Mouse (Mus musculus) CH12.LX (cell line): ENCODE data around the gene Tmem192. TPM values are rescaled to one million over a fixed set of nuclear protein-coding genes. Genes with fewer than 3 reads are reported as not detected.

Experiments
- DNase-seq: peaks from one replicate; pipeline ENCODE4 v3.0.0-alpha.2; 2013; ENCODE audit errors: extremely low read depth
- H3K27ac ChIP-seq: 2 replicates; pipeline ENCODE4 v1.5.1; 2012; ENCODE audit warnings: low read depth, mild to moderate bottlenecking, control low read depth, moderate library complexity; ENCODE audit not compliant: insufficient read depth
- H3K27me3 ChIP-seq: replicated peaks from 2 replicates; pipeline ENCODE3; 2012; ENCODE audit warnings: inconsistent platforms
- H3K36me3 ChIP-seq, 2 experiments: replicated peaks in 1 of 2; 2 replicates each; pipeline versions ENCODE3 to v1.6.1; 2012; ENCODE audit warnings: inconsistent platforms in 1 of 2, low read length in 1 of 2, mild to moderate bottlenecking in 1 of 2, mixed read lengths in 1 of 2, moderate library complexity in 1 of 2; ENCODE audit not compliant: control insufficient read depth in 1 of 2, insufficient read depth in 1 of 2
- H3K4me1 ChIP-seq, 2 experiments: 2 replicates each; pipeline ENCODE4 v1.6.1; 2012; ENCODE audit warnings: inconsistent platforms in 1 of 2, moderate library complexity in 1 of 2; ENCODE audit not compliant: insufficient read depth in 2 of 2, control insufficient read depth in 1 of 2
- H3K4me2 ChIP-seq: 2 replicates; pipeline ENCODE4 v1.6.1; 2012; ENCODE audit warnings: low read depth, mild to moderate bottlenecking, control low read depth; ENCODE audit not compliant: poor library complexity, insufficient read depth, severe bottlenecking
- H3K4me3 ChIP-seq, 3 experiments: fragments of 150-350 bp in 1 of 3; sonication (generic) in 1 of 3; replicated peaks in 1 of 3; 2 replicates each; pipeline versions ENCODE3 to v1.5.1; 2011 to 2012; ENCODE audit warnings: low read depth in 2 of 3, low read length in 2 of 3, mild to moderate bottlenecking in 2 of 3, moderate library complexity in 2 of 3, control low read depth in 1 of 3, improper control_type of control experiment in 1 of 3, inconsistent platforms in 1 of 3, mixed read lengths in 1 of 3; ENCODE audit not compliant: poor library complexity in 1 of 3
- H3K79me2 ChIP-seq: replicated peaks from 2 replicates; pipeline ENCODE4 v1.6.1; 2012; ENCODE audit warnings: mild to moderate bottlenecking, moderate library complexity; ENCODE audit not compliant: control insufficient read depth, poor library complexity, insufficient read depth, severe bottlenecking; ENCODE audit errors: extremely low read depth
- H3K9ac ChIP-seq: 2 replicates; pipeline ENCODE4 v1.6.1; 2012; ENCODE audit warnings: low read depth, mild to moderate bottlenecking, control low read depth, moderate library complexity; ENCODE audit not compliant: insufficient read depth
- H3K9me3 ChIP-seq: replicated peaks from 2 replicates; pipeline ENCODE3; 2012; ENCODE audit warnings: low read length, inconsistent platforms, mixed read lengths
- BHLHE40 ChIP-seq: IDR thresholded peaks from 2 replicates; pipeline ENCODE4 v1.6.1; 2011; ENCODE audit warnings: mild to moderate bottlenecking, low read depth, low read length, improper control_type of control experiment
- CHD1 ChIP-seq: IDR thresholded peaks from 2 replicates; pipeline ENCODE4 v1.6.1; 2012; ENCODE audit warnings: low read depth, low read length, improper control_type of control experiment, inconsistent platforms
- ELF1 ChIP-seq: IDR thresholded peaks from 2 replicates; pipeline ENCODE4 v1.6.1; 2014; ENCODE audit warnings: low read depth, mild to moderate bottlenecking, inconsistent platforms, low read length, improper control_type of control experiment
- EP300 ChIP-seq: IDR thresholded peaks from 2 replicates; pipeline ENCODE4 v1.6.1; 2011; ENCODE audit warnings: low read length, improper control_type of control experiment
- HCFC1 ChIP-seq: IDR thresholded peaks from 2 replicates; pipeline ENCODE4 v1.6.1; 2012; ENCODE audit warnings: low read depth, mild to moderate bottlenecking, inconsistent platforms, low read length, improper control_type of control experiment
- JUND ChIP-seq: conservative IDR thresholded peaks from 2 replicates; pipeline ENCODE4 v1.6.1; 2011; ENCODE audit warnings: low read depth, low read length, improper control_type of control experiment
- KAT2A ChIP-seq: IDR thresholded peaks from 2 replicates; pipeline ENCODE4 v1.6.1; 2012; ENCODE audit warnings: low read length, improper control_type of control experiment, inconsistent platforms; ENCODE audit not compliant: insufficient replicate concordance
- NRF1 ChIP-seq: IDR thresholded peaks from 2 replicates; pipeline ENCODE4 v1.6.1; 2014; ENCODE audit warnings: low read depth, mild to moderate bottlenecking, inconsistent platforms, low read length, improper control_type of control experiment, moderate library complexity
- POLR2A ChIP-seq: IDR thresholded peaks from 2 replicates; pipeline ENCODE4 v1.6.1; 2011; ENCODE audit warnings: low read depth, mild to moderate bottlenecking, improper control_type of control experiment, low read length
- RAD21 ChIP-seq: IDR thresholded peaks from 2 replicates; pipeline ENCODE4 v1.6.1; 2011; ENCODE audit warnings: low read depth, mild to moderate bottlenecking, low read length, improper control_type of control experiment, moderate library complexity
- RCOR1 ChIP-seq: conservative IDR thresholded peaks from 2 replicates; pipeline ENCODE4 v1.6.1; 2012; ENCODE audit warnings: low read depth, mild to moderate bottlenecking, inconsistent platforms, low read length, improper control_type of control experiment
- SIN3A ChIP-seq: IDR thresholded peaks from 2 replicates; pipeline ENCODE4 v1.6.1; 2012; ENCODE audit warnings: low read length, improper control_type of control experiment, inconsistent platforms
- TBP ChIP-seq: conservative IDR thresholded peaks from 2 replicates; pipeline ENCODE4 v1.6.1; 2011; ENCODE audit warnings: low read depth, low read length, improper control_type of control experiment
- USF1 ChIP-seq: IDR thresholded peaks from 2 replicates; pipeline ENCODE4 v1.6.1; 2014; ENCODE audit warnings: low read depth, mild to moderate bottlenecking, inconsistent platforms, low read length, improper control_type of control experiment
- ZC3H11A ChIP-seq: IDR thresholded peaks from 2 replicates; pipeline ENCODE4 v1.6.1; 2012; ENCODE audit warnings: low read depth, mild to moderate bottlenecking, inconsistent platforms, low read length, improper control_type of control experiment
- ZKSCAN1 ChIP-seq: IDR thresholded peaks from 2 replicates; pipeline ENCODE4 v1.6.1; 2012; ENCODE audit warnings: low read depth, inconsistent platforms, low read length, improper control_type of control experiment, borderline replicate concordance
- dilution Hi-C: fragments of 300-500 bp; cut with MboI; formaldehyde crosslinking; loops from 2 replicates; pipeline ENCODE4 v1.14.3; 2020; ENCODE audit warnings: low sequenced_read_pairs; ENCODE audit not compliant: extremely low pct_unique_long_range_greater_than_20kb, extremely low pct_ligation_motif_present
- in situ Hi-C: fragments of 300-500 bp; cut with MboI; formaldehyde crosslinking; loops from 3 replicates; pipeline ENCODE4 v1.14.3; 2019; ENCODE audit warnings: low sequenced_read_pairs, low pct_ligation_motif_present, low pct_unique_long_range_greater_than_20kb, mixed read lengths
- polyA plus RNA-seq: library from polyadenylated mRNA; unstranded; fragments of >175 nt; gene quantifications from 2 replicates; pipeline ENCODE4 v1.2.1, GENCODE M21; 2012; ENCODE audit warnings: low read depth; ENCODE audit not compliant: insufficient read length
- total RNA-seq, 2 experiments: library from RNA; depleted of rRNA; stranded (reverse); fragments of 300-350 nt in 1 of 2; fragments of >200 nt in 1 of 2; gene quantifications; 2 replicates each; pipeline ENCODE4 v1.2.3; 2012 to 2014

The Tmem192 gene
- total and polyA plus RNA-seq, 3 experiments = 19.5 to 72.1 (median 20.6) TPM

DNA sequence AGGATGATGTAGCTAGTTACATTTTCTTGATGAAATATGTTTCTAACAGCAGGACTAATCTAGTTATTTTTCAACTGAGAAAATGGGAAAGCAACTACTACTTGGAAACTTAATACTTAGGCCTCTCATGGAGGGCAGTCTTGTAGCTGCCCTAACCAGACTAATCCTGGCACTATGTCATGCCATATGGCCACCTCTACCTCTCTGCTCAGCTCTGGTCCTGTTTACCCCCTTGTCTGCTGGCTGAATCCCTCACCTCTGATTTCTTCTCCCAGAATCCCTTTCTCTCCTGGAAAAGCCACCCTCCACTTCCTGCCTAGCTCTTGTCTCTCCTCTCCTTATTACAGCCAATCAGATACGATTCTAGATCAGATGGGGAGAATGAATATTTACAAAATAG is 1.4 kb downstream of the Tmem192 start:
- Histone ChIP-seq H3K9me3 (peaks cover 2% of the 10 kb centered on the region), H3K4me3 (peak overlapping the region in 1 of 3 experiments; percentile 79), H3K79me2 (no peaks in the 10 kb centered on the region), H3K27ac (no peak overlapping the region), H3K36me3 (peaks cover 0 to 24% of the 10 kb centered on the region in 2 experiments), H3K4me2 (peak overlapping the region; percentile 63; the same call in 1 of the 2 replicates), H3K9ac (no peak overlapping the region), H3K4me1 (peaks cover 11 to 26% of the 10 kb centered on the region in 2 experiments), H3K27me3 (no peaks in the 10 kb centered on the region)
- dilution Hi-C loops (no loop called here), in situ Hi-C loops (loop anchor here (25.0 kb wide), 2 partner anchors 111 to 211 kb away; partner anchors contain the start of gene Msmo1)
- TF ChIP-seq ELF1 = 0 out of 2 replicates have a peak, but pooled peaks have one; percentile 12
- no peak for TF ChIP-seq USF1
- DNase-seq = no peak

DNA sequence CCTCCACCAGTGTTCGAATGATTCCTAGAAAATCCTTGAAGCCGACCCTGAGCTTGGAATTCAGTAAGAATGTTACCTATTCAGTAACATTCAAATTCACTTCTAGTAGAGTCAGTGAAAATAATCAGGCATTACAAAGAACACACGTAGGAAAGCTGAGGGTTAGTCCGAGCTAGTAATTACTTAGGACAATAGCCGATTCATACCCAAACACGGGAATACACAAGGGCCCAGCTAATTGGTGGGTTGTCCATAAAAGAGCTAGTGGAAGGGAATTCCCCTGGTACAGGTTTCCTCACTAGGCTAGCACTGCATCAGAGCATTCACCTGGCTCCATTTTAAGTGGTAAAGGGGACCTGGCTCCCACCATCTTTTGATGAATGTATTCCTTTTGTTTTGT is 5.1 kb downstream of the Tmem192 start:
- in situ Hi-C loops = loop anchor here (25.0 kb wide), 1 partner anchor 160 kb away; no protein-coding TSS in a partner anchor
- dilution Hi-C loops = no loop called here
- H3K9me3 ChIP-seq = peaks cover 2% of the 10 kb centered on the region
- no peak overlapping the region for H3K4me3 ChIP-seq
- H3K36me3 ChIP-seq = peaks cover 5 to 47% of the 10 kb centered on the region in 2 experiments
- H3K79me2 ChIP-seq = no peaks in the 10 kb centered on the region
- H3K9ac ChIP-seq = no peak overlapping the region
- H3K27ac ChIP-seq = no peak overlapping the region
- H3K4me1 ChIP-seq = peaks cover 4 to 14% of the 10 kb centered on the region in 2 experiments; a peak in 3 of 4 replicates
- H3K4me2 ChIP-seq = no peak overlapping the region
- TF ChIP-seq HCFC1 (no peak), CHD1 (no peak), ZKSCAN1 (no peak), TBP (no peak), KAT2A (no peak), JUND (no peak), NRF1 (no peak), EP300 (no peak), ZC3H11A (no peak), RAD21 (no peak), SIN3A (no peak), BHLHE40 (no peak), USF1 (no peak), RCOR1 (no peak), POLR2A (no peak)
- DNase-seq = no peak
- H3K27me3 ChIP-seq = no peaks in the 10 kb centered on the region
